14 mouse cellular contexts compared by ENCODE assay signal in genomic region chr17:15084226-15084848, GRCm38 (mm10). TPM values are rescaled to one million over a fixed set of nuclear protein-coding genes. Genes with fewer than 3 reads are reported as not detected.
DNase-seq lines count a peak whose midpoint lies in the region; ATAC-seq and TF ChIP-seq lines count a peak whose summit lies in the region.
"Had no signal": no experiment of that assay in that cellular context is flagged by ENCODE, and none has a peak within 500 bp of the region (broad histone marks: within the 10 kb centered on the region; RNA-seq: fewer than 3 reads in every experiment).

No protein-coding gene starts in this region.

- 22% methylated on average over 13 of the region's 13 CpGs for WGBS in heart, embryonic 12.5 days
- WGBS in liver, embryonic 16.5 days (ENCODE audit: insufficient replicate concordance) = 23% methylated on average over 13 of the region's 13 CpGs

- peaks cover 15% of the 10 kb centered on the region for H3K27me3 ChIP-seq in heart, embryonic 12.5 days (replicated peaks)
- peaks cover 18% of the 10 kb centered on the region for H3K27me3 ChIP-seq in G1E (ENCODE audit: insufficient read depth, low read length)
- no peaks in the 10 kb centered on the region for H3K27me3 ChIP-seq in liver, embryonic 16.5 days (ENCODE audit: control insufficient read depth, insufficient read depth, low read depth, low read length)

- H3K4me3 ChIP-seq in heart, embryonic 12.5 days = no peak overlapping the region
- H3K4me3 ChIP-seq in G1E (ENCODE audit: low read depth, low read length) = peak overlapping the region; percentile 36; the same call in 1 of the 2 replicates
- H3K4me3 ChIP-seq in liver, embryonic 16.5 days (ENCODE audit: low read depth, low read length) = peak overlapping the region; percentile 13; the same call in 1 of the 2 replicates
- no peak overlapping the region for H3K4me3 ChIP-seq in left cerebral cortex, adult 2 months

- no peak overlapping the region for H3K9ac ChIP-seq in heart, embryonic 12.5 days
- no peak overlapping the region for H3K9ac ChIP-seq in liver, embryonic 16.5 days (ENCODE audit: low read depth, low read length)

- peak; percentile 90 for ATAC-seq in heart, embryonic 12.5 days (ENCODE audit: insufficient number of reproducible peaks, low FRiP score)
- peak; percentile 93 for ATAC-seq in G1E (ENCODE audit: extremely low read depth, insufficient number of reproducible peaks, low FRiP score, poor library complexity, severe bottlenecking)
- peak; percentile 79 for ATAC-seq in erythroid progenitor cell, adult 5-6 weeks (replicated peaks; ENCODE audit: low FRiP score, poor library complexity, severe bottlenecking)
- peak; percentile 92 for ATAC-seq in liver, embryonic 16.5 days (ENCODE audit: low read depth)

- peaks cover 20% of the 10 kb centered on the region for H3K4me1 ChIP-seq in heart, embryonic 12.5 days (replicated peaks)
- H3K4me1 ChIP-seq in G1E (ENCODE audit: insufficient read depth, low read depth, low read length) = peaks cover 51% of the 10 kb centered on the region
- H3K4me1 ChIP-seq in liver, embryonic 16.5 days (ENCODE audit: control insufficient read depth, low read depth, low read length) = peaks cover 31% of the 10 kb centered on the region

- no peaks in the 10 kb centered on the region for H3K9me3 ChIP-seq in heart, embryonic 12.5 days (replicated peaks)
- H3K9me3 ChIP-seq in G1E (replicated peaks) = no peaks in the 10 kb centered on the region
- no peaks in the 10 kb centered on the region for H3K9me3 ChIP-seq in liver, embryonic 16.5 days (replicated peaks; ENCODE audit: control insufficient read depth, low read length)

- H3K27ac ChIP-seq in heart, embryonic 12.5 days (ENCODE audit: poor library complexity, severe bottlenecking) = peak overlapping the region; percentile 40
- H3K27ac ChIP-seq in liver, embryonic 16.5 days (ENCODE audit: low read length) = peak overlapping the region; percentile 85
- no peak overlapping the region for H3K27ac ChIP-seq in left cerebral cortex, adult 2 months
- H3K27ac ChIP-seq: kidney, postnatal 0 days had no signal

- intact Hi-C loops in heart, postnatal 14 days (cut with DNase I) = no loop called here
- intact Hi-C loops in left cerebral cortex, adult 2 months (cut with DNase I) = no loop called here

- H3K36me3 ChIP-seq in heart, embryonic 12.5 days = no peaks in the 10 kb centered on the region
- H3K36me3 ChIP-seq in G1E (replicated peaks) = no peaks in the 10 kb centered on the region
- no peaks in the 10 kb centered on the region for H3K36me3 ChIP-seq in liver, embryonic 16.5 days (ENCODE audit: control insufficient read depth, insufficient read depth)

- H3K4me2 ChIP-seq in heart, embryonic 12.5 days = peak overlapping the region; percentile 41
- peak overlapping the region; percentile 51 for H3K4me2 ChIP-seq in liver, embryonic 16.5 days (ENCODE audit: low read depth, low read length)

- TF ChIP-seq CTCF in G1E (IDR thresholded peaks at IDR 0.05; ENCODE audit: low read depth, low read length) = no peak
- TF ChIP-seq CTCF in left cerebral cortex, adult 2 months (IDR thresholded peaks at IDR 0.05) = no peak

- no peak for DNase-seq in heart, postnatal 14 days
- DNase-seq in G1E (ENCODE audit: low spot score) = peak; percentile 90
- no peak for DNase-seq in left cerebral cortex, adult 8-10 months (ENCODE audit: low spot score in 2 of 2)
- no peak for DNase-seq in left cerebral cortex, adult 2 months (ENCODE audit: extremely low spot score in 1 of 2, low spot score in 2 of 2)
- DNase-seq in urinary bladder, postnatal 36 days (ENCODE audit: low spot score in 2 of 2) = no peak
- DNase-seq: embryo, embryonic 11 days; heart, postnatal 10 days; right cerebral cortex, postnatal 4 days had no signal

RNA-seq across cellular contexts. Expression of gene Gm3448, which starts 43.0 kb away (rescaled TPM):
- polyA plus RNA-seq in heart, embryonic 12.5 days (2016; fragmentation: Nextera tagmentation; extraction: Ambion mirVana) = 2.4 TPM in 2 replicates
- 1 to 10 TPM; 1.3 to 1.6 TPM for total RNA-seq in heart, postnatal 14 days (2021)
- 49.1 and 59.8 TPM in 2 replicates for total RNA-seq in G1E (2014; fragmentation: Nextera tagmentation)
- total RNA-seq in G1E (2017) = 24.9 and 31.0 TPM in 2 replicates
- polyA plus RNA-seq in G1E (2012) = 2.3 and 2.7 TPM in 2 replicates
- total RNA-seq in erythroid progenitor cell, adult 5-6 weeks (2015; ENCODE audit: low replicate concordance) = 2.2 and 2.9 TPM in 2 replicates
- 2.8 and 11.4 TPM in 2 replicates for total RNA-seq in erythroid progenitor cell, adult 5-6 weeks (2017; ENCODE audit: low replicate concordance)
- polyA plus RNA-seq in liver, embryonic 16.5 days (2015; fragmentation: Nextera tagmentation; extraction: Ambion mirVana) = 1.7 and 2.7 TPM in 2 replicates
- 1 to 10 TPM; 6.9 to 9.3 (median 8.1) TPM for total RNA-seq in left cerebral cortex, adult 8-10 months (2022)
- total RNA-seq in left cerebral cortex, adult 2 months (2021) = 1 to 10 TPM; 7.9 to 9.7 TPM

RNA-seq across cellular contexts. Expression of gene Tcte3, which starts 43.0 kb away (rescaled TPM):
- polyA plus RNA-seq in heart, embryonic 12.5 days (2016; fragmentation: Nextera tagmentation; extraction: Ambion mirVana) = 0.61 TPM in 1 of 2 replicates, not detected in the other
- under 1 TPM in 1 of 2 experiments, not detected in 1; 1.00 TPM for total RNA-seq in heart, postnatal 14 days (2021)
- total RNA-seq in G1E (2014; fragmentation: Nextera tagmentation) = not detected in 2 replicates
- total RNA-seq in G1E (2017) = 1.7 and 4.2 TPM in 2 replicates
- 0.62 and 5.1 TPM in 2 replicates for polyA plus RNA-seq in G1E (2012)
- 14.8 TPM in 1 of 2 replicates, not detected in the other for total RNA-seq in erythroid progenitor cell, adult 5-6 weeks (2015; ENCODE audit: low replicate concordance)
- 4.1 TPM in 1 of 2 replicates, not detected in the other for total RNA-seq in erythroid progenitor cell, adult 5-6 weeks (2017; ENCODE audit: low replicate concordance)
- 1.5 and 4.6 TPM in 2 replicates for polyA plus RNA-seq in liver, embryonic 16.5 days (2015; fragmentation: Nextera tagmentation; extraction: Ambion mirVana)
- 1 to 10 TPM in 2 of 4 experiments, not detected in 2; 1.4 to 1.9 TPM for total RNA-seq in left cerebral cortex, adult 8-10 months (2022)
- 1 to 10 TPM; 1.6 TPM for total RNA-seq in left cerebral cortex, adult 2 months (2021)
- total RNA-seq: left cerebral cortex, postnatal 10 days; neutrophil, adult 5-6 weeks had no signal
- polyA plus RNA-seq: kidney, postnatal 0 days had no signal

RNA-seq across cellular contexts. Expression of gene Ermard, which starts 43.3 kb away (rescaled TPM):
- polyA plus RNA-seq in heart, embryonic 12.5 days (2016; fragmentation: Nextera tagmentation; extraction: Ambion mirVana) = 61.2 and 62.7 TPM in 2 replicates
- total RNA-seq in heart, postnatal 14 days (2021) = 10 to 100 TPM; 29.0 to 33.6 TPM
- 265 and 268 TPM in 2 replicates for total RNA-seq in G1E (2014; fragmentation: Nextera tagmentation)
- 133 and 138 TPM in 2 replicates for total RNA-seq in G1E (2017)
- 1.3 and 2.2 TPM in 2 replicates for polyA plus RNA-seq in G1E (2012)
- 90.5 and 91.5 TPM in 2 replicates for total RNA-seq in erythroid progenitor cell, adult 5-6 weeks (2015; ENCODE audit: low replicate concordance)
- 43.6 and 72.8 TPM in 2 replicates for total RNA-seq in erythroid progenitor cell, adult 5-6 weeks (2017; ENCODE audit: low replicate concordance)
- polyA plus RNA-seq in liver, embryonic 16.5 days (2015; fragmentation: Nextera tagmentation; extraction: Ambion mirVana) = 26.8 and 27.5 TPM in 2 replicates
- 10 to 100 TPM; 45.4 to 57.1 (median 53.1) TPM for total RNA-seq in left cerebral cortex, adult 8-10 months (2022)
- total RNA-seq in left cerebral cortex, adult 2 months (2021) = 10 to 100 TPM; 49.9 to 52.6 TPM

Comparison
In these comparisons a context has a peak if more than half of its experiments do, and no peak if none do; other contexts are left out.
1. H3K4me3 ChIP-seq: peak in G1E (single experiment) and liver, embryonic 16.5 days (single experiment); none in heart, embryonic 12.5 days (single experiment) and left cerebral cortex, adult 2 months (single experiment).
2. Peak in every context shown above with its lines, with median percentiles within 50 percentile points of each other: ATAC-seq.